Mouse (Mus musculus): Measurements from ENCODE around the gene Parva. TPM values are rescaled to one million over a fixed set of nuclear protein-coding genes. Genes with fewer than 3 reads are reported as not detected.
A peak's percentile ranks its signal among the peaks of the same experiment; 100 is the strongest.

The Parva gene
- total RNA-seq, 2 experiments from 2014 or later: not detected

DNA sequence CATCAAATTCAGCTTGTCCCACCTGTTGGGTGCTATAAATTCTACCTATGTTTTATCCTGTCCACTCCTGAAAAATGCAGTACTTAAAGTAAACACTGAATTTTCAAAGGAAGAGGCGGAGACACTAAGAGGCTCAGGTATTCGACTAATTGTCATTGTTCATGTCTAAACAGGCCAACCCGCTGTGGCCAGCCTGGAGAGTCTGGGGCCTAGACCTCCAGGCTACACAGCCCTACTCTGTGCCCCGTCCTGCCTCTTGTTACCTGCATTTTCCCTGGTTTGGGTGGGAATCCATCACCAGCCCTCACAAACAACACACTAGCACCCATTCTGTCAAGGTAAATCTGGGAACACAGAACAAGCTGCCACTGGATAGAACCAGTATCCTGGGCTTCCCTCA lies 9.7 kb upstream of the Parva start:
- ATAC-seq (replicated peaks; ENCODE audit: poor library complexity): no peak

GRCm38 (mm10) chr7:112423438-112423837 lies 3.9 kb upstream of the Parva start:
- ATAC-seq (replicated peaks; ENCODE audit: poor library complexity): no peak

- no peak for ATAC-seq (replicated peaks; ENCODE audit: poor library complexity)
These were observed 494 bp upstream of the Parva start for GRCm38 (mm10) chr7:112426811-112427210.

- ATAC-seq (replicated peaks; ENCODE audit: poor library complexity): no peak
These were observed 842 bp downstream of the Parva start for GRCm38 (mm10) chr7:112428158-112428535.

DNA sequence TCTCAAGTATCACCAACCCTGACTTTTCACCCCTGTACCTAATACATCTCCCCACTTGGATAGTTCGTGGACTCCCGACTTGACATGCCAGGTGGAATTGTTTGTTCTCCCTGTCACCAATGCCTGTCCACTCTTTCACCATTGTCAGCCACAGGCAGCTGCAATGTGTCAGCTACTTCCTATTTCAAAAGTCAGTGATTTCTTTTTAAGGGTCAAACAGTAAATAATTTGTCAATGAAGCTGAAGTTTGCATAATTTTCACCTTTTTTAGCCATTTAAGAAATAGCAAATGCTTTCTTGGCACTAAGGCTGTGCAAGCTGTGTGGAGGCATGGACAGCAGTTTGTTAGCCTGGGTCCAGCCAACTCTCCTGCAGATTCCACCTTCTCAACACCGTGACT lies 12.5 kb downstream of the Parva start:
- no peak for ATAC-seq (replicated peaks; ENCODE audit: poor library complexity)

DNA sequence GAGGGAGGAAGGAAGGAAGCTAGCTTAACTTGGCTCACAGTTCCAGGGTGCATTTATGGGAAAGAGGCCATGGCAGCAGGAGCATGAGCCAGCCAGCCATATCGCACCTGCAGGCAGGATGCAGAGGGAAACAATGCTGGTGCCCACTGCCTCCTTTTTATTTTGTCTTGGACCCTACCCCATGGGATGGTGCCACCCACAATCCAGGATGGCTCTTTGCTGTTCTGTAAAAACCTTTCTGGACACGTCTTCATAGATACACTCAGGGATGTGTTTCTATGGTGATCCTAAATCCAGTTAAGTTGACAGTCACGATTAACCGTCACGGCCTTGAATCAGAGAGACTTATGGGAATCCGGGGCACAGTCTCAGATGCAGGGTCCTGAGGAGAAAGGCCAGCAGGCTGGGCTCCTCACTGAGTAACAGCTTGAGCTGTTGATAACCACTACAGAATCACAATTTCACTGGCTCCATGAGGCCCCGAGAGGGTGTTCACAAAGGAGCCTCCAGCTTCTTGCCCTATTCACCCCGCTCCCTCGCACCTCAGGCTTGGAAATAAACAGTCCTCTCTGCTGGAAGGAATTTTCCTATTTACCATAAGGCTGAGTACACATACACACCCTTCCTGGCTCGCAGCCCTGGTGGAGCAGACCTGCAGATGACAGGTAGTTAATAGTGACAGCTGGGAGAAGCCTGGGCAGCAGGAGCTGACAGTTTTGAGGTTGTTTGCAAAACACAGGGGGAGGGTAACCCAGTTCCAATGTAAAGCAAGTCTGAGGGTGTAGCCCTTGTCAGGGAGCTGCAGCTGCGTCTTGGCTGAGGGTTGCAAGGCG lies 17.1 kb downstream of the Parva start:
- ATAC-seq (replicated peaks; ENCODE audit: poor library complexity): no peak

DNA sequence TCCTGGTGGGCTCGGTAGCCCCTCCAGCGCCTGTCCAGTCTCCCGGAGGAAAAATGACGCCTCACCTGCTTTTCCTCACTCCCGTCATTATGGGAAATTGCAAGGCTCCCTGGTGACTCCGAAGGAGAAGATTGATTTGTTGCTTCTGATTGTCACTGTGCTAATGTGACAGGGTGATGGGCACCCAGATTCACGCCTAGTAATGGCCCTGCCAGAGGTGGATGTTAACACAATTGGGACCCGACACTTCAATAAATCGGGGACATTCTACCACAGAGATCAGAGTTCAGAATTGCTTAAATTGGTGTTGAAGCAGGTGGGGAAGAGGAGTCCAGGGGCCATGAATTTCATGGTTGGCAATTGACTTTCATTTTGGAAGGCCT lies 17.7 kb downstream of the Parva start:
- ATAC-seq (replicated peaks; ENCODE audit: poor library complexity): no peak

DNA sequence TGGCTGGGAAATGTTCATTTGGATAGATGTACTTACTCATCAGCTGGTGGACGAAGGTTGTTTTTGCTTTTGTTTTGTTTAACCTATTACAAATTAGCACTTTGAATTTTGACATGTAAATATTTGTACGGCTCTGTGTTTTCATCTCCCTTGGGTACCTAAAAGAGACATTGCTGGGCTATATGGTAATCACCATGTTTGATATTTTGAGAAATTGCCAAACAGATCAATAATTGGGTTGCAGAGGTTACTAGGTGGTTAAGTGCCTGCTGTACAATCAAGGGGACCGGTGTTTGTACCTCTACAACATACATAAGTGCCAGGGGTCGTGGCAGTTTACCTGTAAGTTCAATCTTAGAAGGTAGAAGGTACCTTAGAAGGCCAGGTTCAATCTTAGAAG lies 19.2 kb downstream of the Parva start:
- ATAC-seq (replicated peaks; ENCODE audit: poor library complexity): no peak

GRCm38 (mm10) chr7:112449954-112450700 lies 22.8 kb downstream of the Parva start:
- no peak for ATAC-seq (replicated peaks; ENCODE audit: poor library complexity)

- ATAC-seq (replicated peaks; ENCODE audit: poor library complexity): no peak
These were observed 25.2 kb downstream of the Parva start for GRCm38 (mm10) chr7:112452471-112452870.

GRCm38 (mm10) chr7:112453805-112454214 lies 26.5 kb downstream of the Parva start:
- no peak for ATAC-seq (replicated peaks; ENCODE audit: poor library complexity)

DNA sequence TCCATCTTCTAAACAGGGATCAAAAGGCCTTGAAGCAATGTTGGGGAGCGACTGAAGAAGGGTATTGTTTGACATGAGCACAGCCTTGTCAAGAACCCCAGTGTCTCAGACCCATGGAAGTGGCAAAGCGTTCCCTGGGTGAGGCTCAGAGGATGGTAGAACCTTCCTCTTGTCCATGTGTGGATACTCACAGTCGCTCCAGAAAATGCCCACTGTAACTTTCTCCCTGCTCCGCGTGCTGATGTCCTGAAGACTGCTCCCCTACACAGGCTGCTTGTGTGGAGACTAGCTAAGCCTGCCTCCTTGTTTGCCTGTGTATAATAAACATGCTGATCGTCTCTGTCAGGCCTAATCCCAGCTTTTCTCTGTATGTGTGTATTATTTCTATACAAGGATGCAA lies 27.1 kb downstream of the Parva start:
- ATAC-seq (replicated peaks; ENCODE audit: poor library complexity): no peak

- ATAC-seq (replicated peaks; ENCODE audit: poor library complexity): no peak
These were observed 27.6 kb downstream of the Parva start for GRCm38 (mm10) chr7:112454951-112455350.

- no peak for ATAC-seq (replicated peaks; ENCODE audit: poor library complexity)
These were observed 28.3 kb downstream of the Parva start for GRCm38 (mm10) chr7:112455566-112456110.

- no peak for ATAC-seq (replicated peaks; ENCODE audit: poor library complexity)
These were observed 30.1 kb downstream of the Parva start for GRCm38 (mm10) chr7:112457373-112457772.

- no peak for ATAC-seq (replicated peaks; ENCODE audit: poor library complexity)
These were observed 30.6 kb downstream of the Parva start for GRCm38 (mm10) chr7:112457920-112458319.

DNA sequence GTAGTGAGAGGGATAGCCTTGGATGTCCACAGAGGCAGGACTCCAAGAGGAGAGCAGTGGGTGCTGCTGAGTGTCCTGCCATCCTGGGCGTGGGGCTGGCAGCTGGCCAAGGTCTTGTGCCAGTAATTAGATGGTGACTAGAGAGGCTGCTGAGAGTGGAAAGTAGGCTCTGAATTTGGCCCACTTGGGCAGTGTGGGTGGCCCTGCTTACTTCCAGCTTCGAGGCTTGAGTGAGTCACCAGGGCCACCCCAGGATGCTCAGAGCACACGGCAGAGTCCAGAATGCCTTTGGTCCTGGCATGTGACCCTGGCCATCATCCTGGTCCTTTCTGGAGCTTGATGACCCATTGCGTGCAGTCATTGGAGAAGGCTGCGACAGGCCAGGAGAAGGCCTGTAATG lies 31.1 kb downstream of the Parva start:
- no peak for ATAC-seq (replicated peaks; ENCODE audit: poor library complexity)

DNA sequence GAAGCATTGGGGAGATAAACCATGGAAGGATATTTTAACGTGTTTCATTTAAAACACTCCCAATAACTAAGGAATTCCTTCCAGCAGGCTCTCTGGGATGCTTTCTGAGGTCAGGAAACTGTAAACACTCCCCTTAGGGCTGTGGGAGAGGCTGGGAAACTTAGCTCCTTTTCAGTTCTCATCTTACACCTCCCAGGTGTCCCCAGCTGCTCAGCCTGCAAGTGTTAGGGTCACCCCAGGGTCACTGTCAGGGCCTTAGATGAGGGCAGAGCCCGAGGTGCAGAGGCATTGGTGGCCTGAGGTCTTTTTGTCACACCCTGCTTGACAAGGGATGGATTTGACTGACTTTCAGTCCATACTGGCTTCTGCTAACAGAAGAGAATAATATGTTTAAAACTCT lies 35.8 kb downstream of the Parva start:
- no peak for ATAC-seq (replicated peaks; ENCODE audit: poor library complexity)

- no peak for ATAC-seq (replicated peaks; ENCODE audit: poor library complexity)
These were observed 38.6 kb downstream of the Parva start for GRCm38 (mm10) chr7:112465920-112466319.

DNA sequence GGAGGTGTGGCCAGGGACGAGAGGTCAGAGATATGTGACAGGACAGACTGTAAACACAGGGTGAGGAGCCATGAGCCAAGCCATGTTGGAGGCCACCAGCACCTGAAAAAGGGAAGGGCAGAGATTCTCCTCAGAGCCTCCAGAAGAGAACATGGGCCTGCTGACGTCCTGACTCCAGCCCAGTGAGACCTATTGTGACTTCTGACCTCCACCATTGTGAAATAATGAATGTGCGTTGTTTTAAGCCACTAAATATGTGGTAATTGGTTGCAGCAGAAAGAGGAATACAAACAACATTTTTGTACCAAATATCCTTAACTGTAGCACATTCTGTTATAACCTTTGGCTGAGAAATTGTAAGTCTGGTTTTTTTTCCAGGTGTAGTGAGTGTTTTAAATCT lies 39.5 kb downstream of the Parva start:
- ATAC-seq (replicated peaks; ENCODE audit: poor library complexity): no peak

- no peak for ATAC-seq (replicated peaks; ENCODE audit: poor library complexity)
These were observed 40.4 kb downstream of the Parva start for GRCm38 (mm10) chr7:112467687-112468111.

GRCm38 (mm10) chr7:112469817-112470216 lies 42.5 kb downstream of the Parva start:
- ATAC-seq (replicated peaks; ENCODE audit: poor library complexity): peak; percentile 71

Measured in megakaryocyte progenitor cell, adult 5-6 weeks (primary cell).